Mouse (Mus musculus) MEL (cell line): Measurements from ENCODE around the gene Osbp2.

Experiments
- CTCF ChIP-seq, 3 experiments: IDR thresholded peaks in 2 of 3; conservative IDR thresholded peaks in 1 of 3; 2 replicates each; pipeline ENCODE4 v1.5.1; 2011 to 2012; ENCODE audit warnings: low read length in 3 of 3, low read depth in 2 of 3, mild to moderate bottlenecking in 2 of 3, improper control_type of control experiment in 1 of 3, inconsistent platforms in 1 of 3, mixed read lengths in 1 of 3, moderate library complexity in 1 of 3; ENCODE audit not compliant: control insufficient read depth in 1 of 3, insufficient read depth in 1 of 3, poor library complexity in 1 of 3, severe bottlenecking in 1 of 3
- ELF1 ChIP-seq: IDR thresholded peaks from 2 replicates; pipeline ENCODE4 v1.6.1; 2014; ENCODE audit warnings: low read depth, mild to moderate bottlenecking, inconsistent platforms, low read length, improper control_type of control experiment, moderate library complexity
- EP300 ChIP-seq, 2 experiments: IDR thresholded peaks; 2 replicates each; pipeline ENCODE4 v1.6.1; 2011; ENCODE audit warnings: improper control_type of control experiment in 2 of 2, low read length in 2 of 2, low read depth in 1 of 2, mild to moderate bottlenecking in 1 of 2
- GATA1 ChIP-seq: IDR thresholded peaks from 2 replicates; pipeline ENCODE4 v1.6.1; 2011; ENCODE audit warnings: low read depth, low read length, improper control_type of control experiment
- MYB ChIP-seq: IDR thresholded peaks from 2 replicates; pipeline ENCODE4 v1.6.1; 2011; ENCODE audit warnings: mild to moderate bottlenecking, low read depth, low read length, improper control_type of control experiment
- POLR2A ChIP-seq, 2 experiments: IDR thresholded peaks; 2 replicates each; pipeline ENCODE4 v1.6.1; 2011 to 2012; ENCODE audit warnings: low read length in 2 of 2, mild to moderate bottlenecking in 2 of 2, control low read depth in 1 of 2, improper control_type of control experiment in 1 of 2, low read depth in 1 of 2, moderate library complexity in 1 of 2; ENCODE audit not compliant: control insufficient read depth in 1 of 2, insufficient read depth in 1 of 2, poor library complexity in 1 of 2
- ZKSCAN1 ChIP-seq: IDR thresholded peaks from 2 replicates; pipeline ENCODE4 v1.6.1; 2012; ENCODE audit warnings: low read depth, mild to moderate bottlenecking, inconsistent platforms, low read length, improper control_type of control experiment, moderate library complexity

- no peak for TF ChIP-seq MYB
- peak; percentile 88 to 94 (median 91) for TF ChIP-seq CTCF (IDR thresholded peaks at IDR 0.05 in 2 of 3, conservative IDR thresholded peaks at IDR 0.05 in 1 of 3; ENCODE audit: control insufficient read depth in 1 of 3, insufficient read depth in 1 of 3, low read depth in 2 of 3, low read length in 3 of 3, poor library complexity in 1 of 3, severe bottlenecking in 1 of 3)
- TF ChIP-seq POLR2A (IDR thresholded peaks at IDR 0.05; ENCODE audit: control insufficient read depth in 1 of 2, insufficient read depth in 1 of 2, low read depth in 1 of 2, low read length in 2 of 2, poor library complexity in 1 of 2): no peak
- no peak for TF ChIP-seq ZKSCAN1
- TF ChIP-seq EP300 (IDR thresholded peaks at IDR 0.05; ENCODE audit: low read depth in 1 of 2, low read length in 2 of 2): no peak
- TF ChIP-seq GATA1: no peak
- TF ChIP-seq ELF1: no peak
Observed at GRCm38 (mm10) chr11:3879836-3880235, 16.1 kb upstream of the Osbp2 start.
